Mouse (Mus musculus): ENCODE data around the gene Kif21b.

GRCm38 (mm10) chr1:136127856-136128255, 3.3 kb upstream of the Kif21b start:
- TF ChIP-seq CTCF (IDR thresholded peaks at IDR 0.05; ENCODE audit: control insufficient read depth, insufficient read depth, low read length) (no peak), POLR2A (IDR thresholded peaks at IDR 0.05; ENCODE audit: borderline replicate concordance, control insufficient read depth, low read depth, low read length) (no peak)

All from bone marrow, adult 2 months (tissue).